In genomic region chr16:13831606-13832005, GRCm38 (mm10) we compare ENCODE assay signal across 15 mouse cellular contexts. TPM values are rescaled to one million over a fixed set of nuclear protein-coding genes. Genes with fewer than 3 reads are reported as not detected.
DNase-seq lines count a peak whose midpoint lies in the region; ATAC-seq and TF ChIP-seq lines count a peak whose summit lies in the region.
"Had no signal": no experiment of that assay in that cellular context is flagged by ENCODE, and none has a peak within 500 bp of the region (broad histone marks: within the 10 kb centered on the region; RNA-seq: fewer than 3 reads in every experiment).

No protein-coding gene starts in this region.

- WGBS in liver, embryonic 16.5 days (ENCODE audit: insufficient replicate concordance): 66% methylated on average over 5 of the region's 5 CpGs
- 28% methylated on average over 5 of the region's 5 CpGs for WGBS in small intestine, adult 2 months

- DNase-seq in heart, adult 11 months: peak; percentile 84
- DNase-seq in heart, postnatal 14 days: no peak
- no peak for DNase-seq in liver
- peak; percentile 35 to 47 for DNase-seq in kidney, adult 8-10 months
- DNase-seq: cerebellum, postnatal 25 days; lung, adult 2 months; midbrain, embryonic 14.5 days; thymus, postnatal 25 days had no signal

- H3K4me2 ChIP-seq in liver, embryonic 16.5 days (ENCODE audit: low read depth, low read length): no peak overlapping the region

- no peak for TF ChIP-seq POLR2A in small intestine, adult 2 months (IDR thresholded peaks at IDR 0.05; ENCODE audit: low read depth, low read length)

- no peak for TF ChIP-seq CTCF in small intestine, adult 2 months (IDR thresholded peaks at IDR 0.05; ENCODE audit: extremely low read depth, insufficient read length, insufficient replicate concordance, low read depth, low read length)

- no peaks in the 10 kb centered on the region for H3K27me3 ChIP-seq in liver, embryonic 16.5 days (ENCODE audit: control insufficient read depth, insufficient read depth, low read depth, low read length)
- no peaks in the 10 kb centered on the region for H3K27me3 ChIP-seq in small intestine, adult 2 months (ENCODE audit: control insufficient read depth, insufficient read depth, low read length)

- no peak overlapping the region for H3K9ac ChIP-seq in liver, embryonic 16.5 days (ENCODE audit: low read depth, low read length)

- H3K36me3 ChIP-seq in liver, embryonic 16.5 days (ENCODE audit: control insufficient read depth, insufficient read depth): peaks cover 29% of the 10 kb centered on the region
- peaks cover 71% of the 10 kb centered on the region for H3K36me3 ChIP-seq in small intestine, adult 2 months (ENCODE audit: control insufficient read depth, insufficient read depth, low read length)

- peak; percentile 35 for ATAC-seq in liver, embryonic 16.5 days (ENCODE audit: low read depth)
- no peak for ATAC-seq in monocyte, adult 5-6 weeks (replicated peaks; ENCODE audit: insufficient number of reproducible peaks, low FRiP score, low TSS enrichment, poor library complexity, severe bottlenecking)

- H3K9me3 ChIP-seq in liver, embryonic 16.5 days (replicated peaks; ENCODE audit: control insufficient read depth, low read length): no peaks in the 10 kb centered on the region
- H3K9me3 ChIP-seq: G1E; heart, embryonic 10.5 days; limb, embryonic 10.5 days had no signal

- no peak overlapping the region for H3K4me3 ChIP-seq in liver, embryonic 16.5 days (ENCODE audit: low read depth, low read length)
- no peak overlapping the region for H3K4me3 ChIP-seq in small intestine, adult 2 months (ENCODE audit: low read depth, low read length)
- H3K4me3 ChIP-seq: heart, embryonic 10.5 days; layer of hippocampus, adult 2 months; limb, embryonic 10.5 days had no signal

- H3K4me1 ChIP-seq in liver, embryonic 16.5 days (ENCODE audit: control insufficient read depth, low read depth, low read length): no peaks in the 10 kb centered on the region
- H3K4me1 ChIP-seq in small intestine, adult 2 months (ENCODE audit: control insufficient read depth, insufficient read depth, insufficient read length, low read length): peaks cover 11% of the 10 kb centered on the region
- H3K4me1 ChIP-seq: limb, embryonic 10.5 days had no signal

- H3K27ac ChIP-seq in liver, embryonic 16.5 days (ENCODE audit: low read length): no peak overlapping the region
- H3K27ac ChIP-seq in small intestine, adult 2 months (ENCODE audit: insufficient read depth, low read depth, low read length): peak overlapping the region; percentile 31; the same call in 1 of the 2 replicates
- H3K27ac ChIP-seq: heart, embryonic 10.5 days; layer of hippocampus, adult 2 months; limb, embryonic 10.5 days had no signal

- intact Hi-C loops in heart, postnatal 14 days (cut with DNase I): no loop called here

RNA-seq across cellular contexts. Expression of gene Ntan1, which starts 13.0 kb away (rescaled TPM):
- 10 to 100 TPM; 49.7 to 50.1 TPM for total RNA-seq in heart, postnatal 14 days (2021)
- 34.9 and 40.2 TPM in 2 replicates for polyA plus RNA-seq in liver, embryonic 16.5 days (2015; fragmentation: Nextera tagmentation; extraction: Ambion mirVana)
- 23.0 and 45.9 TPM in 2 replicates for polyA plus RNA-seq in small intestine, adult 2 months (2012; rRNA removed)
- 46.8 to 63.3 TPM (median 57.8 TPM) in 3 replicates for total RNA-seq in monocyte, adult 5-6 weeks (2017)

RNA-seq across cellular contexts. Expression of gene Rrn3, which starts 51.1 kb away (rescaled TPM):
- total RNA-seq in heart, postnatal 14 days (2021): 10 to 100 TPM; 35.5 to 36.8 TPM
- polyA plus RNA-seq in liver, embryonic 16.5 days (2015; fragmentation: Nextera tagmentation; extraction: Ambion mirVana): 17.4 and 18.7 TPM in 2 replicates
- polyA plus RNA-seq in small intestine, adult 2 months (2012; rRNA removed): 1.6 and 2.7 TPM in 2 replicates
- total RNA-seq in monocyte, adult 5-6 weeks (2017): 21.2 to 28.4 TPM (median 21.4 TPM) in 3 replicates

Comparison
In these comparisons a context has a peak if more than half of its experiments do, and no peak if none do; other contexts are left out.
1. DNase-seq: peak in heart, adult 11 months (single experiment) and kidney, adult 8-10 months (2 of 2); none in heart, postnatal 14 days (0 of 2) and liver (single experiment).